Mouse (Mus musculus) embryonic facial prominence, embryonic 15.5 days (tissue): Measurements from ENCODE around the gene Srgap1. TPM values are rescaled to one million over a fixed set of nuclear protein-coding genes. Genes with fewer than 3 reads are reported as not detected.

Experiments used
- ATAC-seq: fragments of 200-750 bp; cut with Nextera tagmentation; 2 replicates; pipeline ENCODE4 v1.8.0; 2017; ENCODE audit warnings: low read depth, moderate TSS enrichment; ENCODE audit not compliant: insufficient number of reproducible peaks, low FRiP score, low TSS enrichment
- H3K27ac ChIP-seq: fragments of 300-500 bp; sonication (generic); replicated peaks from 2 replicates; pipeline ENCODE4 v1.5.1; 2015; ENCODE audit warnings: mild to moderate bottlenecking, inconsistent platforms
- H3K27me3 ChIP-seq: fragments of 300-500 bp; sonication (generic); 2 replicates; pipeline ENCODE4 v1.6.1; 2015; ENCODE audit warnings: inconsistent platforms
- H3K36me3 ChIP-seq: fragments of 300-500 bp; sonication (generic); 2 replicates; pipeline ENCODE4 v1.6.1; 2015; ENCODE audit warnings: mild to moderate bottlenecking, inconsistent platforms
- H3K4me1 ChIP-seq: fragments of 300-500 bp; sonication (generic); 2 replicates; pipeline ENCODE4 v1.6.1; 2015; ENCODE audit warnings: inconsistent platforms
- H3K4me2 ChIP-seq: fragments of 300-500 bp; sonication (generic); replicated peaks from 2 replicates; pipeline ENCODE4 v1.6.1; 2015; ENCODE audit warnings: mild to moderate bottlenecking, inconsistent platforms
- H3K4me3 ChIP-seq: fragments of 300-500 bp; sonication (generic); replicated peaks from 2 replicates; pipeline ENCODE4 v1.5.1; 2015; ENCODE audit warnings: mild to moderate bottlenecking, inconsistent platforms
- H3K9ac ChIP-seq: fragments of 300-500 bp; sonication (generic); 2 replicates; pipeline ENCODE4 v1.6.1; 2015; ENCODE audit warnings: inconsistent platforms
- H3K9me3 ChIP-seq: fragments of 300-500 bp; sonication (generic); replicated peaks from 2 replicates; pipeline ENCODE4 v1.6.1; 2016; ENCODE audit warnings: inconsistent platforms
- WGBS: fragments of 180-500 bp; shearing (Covaris S2); methylation state at CpG from one replicate; pipeline ENCODE4 v1.1.7; 2015; 5-methylcytosine and 5-hydroxymethylcytosine counted together
- polyA plus RNA-seq: library from polyadenylated mRNA; unstranded; fragments of >200 nt; fragmentation: Nextera tagmentation; extraction: Ambion mirVana; gene quantifications from 2 replicates; pipeline ENCODE4 v1.2.1, GENCODE M21; 2015

Srgap1 gene
- polyA plus RNA-seq = 11.3 and 13.1 TPM in 2 replicates

GRCm38 (mm10) chr10:122046904-122047726 is at the start of gene Srgap1:
Gene Srgap1, minus strand, starts transcription at chr10:122047315.
- Histone ChIP-seq H3K36me3 (no peaks in the 10 kb centered on the region), H3K4me1 (peaks cover 6% of the 10 kb centered on the region), H3K27me3 (no peaks in the 10 kb centered on the region), H3K4me3 (peak within 1 kb of the TSS; percentile 76), H3K9me3 (no peaks in the 10 kb centered on the region), H3K27ac (peak within 1 kb of the TSS; percentile 72), H3K9ac (peak within 1 kb of the TSS; percentile 59), H3K4me2 (peak within 1 kb of the TSS; percentile 83)
- peak; percentile 84 for ATAC-seq
- under 1% methylated on average over 67 of the region's 79 CpGs for WGBS

DNA sequence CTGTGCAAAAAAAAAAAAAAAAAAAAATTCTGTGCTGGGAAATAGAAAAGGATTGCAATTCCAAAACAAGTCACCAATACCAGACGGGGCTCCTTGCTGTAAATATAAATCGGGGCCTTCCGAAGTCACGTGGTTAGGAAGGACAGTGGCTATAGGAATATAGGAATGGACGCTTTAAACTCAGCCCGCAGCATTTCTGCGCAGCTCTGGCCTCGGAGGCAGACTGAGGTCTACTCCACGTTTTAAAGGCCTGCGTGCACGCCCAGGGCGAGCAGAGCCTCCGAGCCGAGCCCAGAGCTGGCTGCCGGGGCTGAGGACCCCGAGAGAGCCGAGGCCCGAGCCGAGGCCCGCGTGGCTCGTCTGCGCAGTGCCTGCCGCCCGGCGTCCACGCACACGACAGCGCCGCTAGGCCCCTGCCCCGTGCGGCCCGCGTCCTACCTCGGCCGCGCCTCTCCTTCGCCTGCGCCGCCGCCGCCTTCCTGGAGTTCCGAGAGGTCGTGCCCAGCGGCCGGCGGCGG is 49.4 kb upstream of the Srgap1 start:
- WGBS = 0% methylated on average over 46 of the region's 48 CpGs
- H3K4me1 ChIP-seq = peaks cover 9% of the 10 kb centered on the region

GRCm38 (mm10) chr10:122090472-122090871 is 43.4 kb upstream of the Srgap1 start:
- Histone ChIP-seq H3K36me3 (peaks cover 37% of the 10 kb centered on the region), H3K9ac (no peak overlapping the region), H3K4me2 (no peak overlapping the region), H3K4me3 (no peak overlapping the region), H3K4me1 (peaks cover 4% of the 10 kb centered on the region), H3K9me3 (peaks cover 15% of the 10 kb centered on the region), H3K27me3 (no peaks in the 10 kb centered on the region), H3K27ac (no peak overlapping the region)
- ATAC-seq = no peak
- WGBS = 87% methylated on average over 1 of the region's 1 CpGs

More for the DNA sequence above, 49.4 kb upstream of the Srgap1 start:
- no peaks in the 10 kb centered on the region for H3K27me3 ChIP-seq
- peak overlapping the region; percentile 95 for H3K27ac ChIP-seq
- 0 out of 2 replicates have a peak, but pooled peaks cover 3% of the 10 kb centered on the region for H3K36me3 ChIP-seq
- peak overlapping the region; percentile 72 for H3K4me2 ChIP-seq
- peak overlapping the region; percentile 84 for H3K4me3 ChIP-seq
- peak overlapping the region; percentile 83 for H3K9ac ChIP-seq
- peak; percentile 78 for ATAC-seq
- H3K9me3 ChIP-seq = no peaks in the 10 kb centered on the region

DNA sequence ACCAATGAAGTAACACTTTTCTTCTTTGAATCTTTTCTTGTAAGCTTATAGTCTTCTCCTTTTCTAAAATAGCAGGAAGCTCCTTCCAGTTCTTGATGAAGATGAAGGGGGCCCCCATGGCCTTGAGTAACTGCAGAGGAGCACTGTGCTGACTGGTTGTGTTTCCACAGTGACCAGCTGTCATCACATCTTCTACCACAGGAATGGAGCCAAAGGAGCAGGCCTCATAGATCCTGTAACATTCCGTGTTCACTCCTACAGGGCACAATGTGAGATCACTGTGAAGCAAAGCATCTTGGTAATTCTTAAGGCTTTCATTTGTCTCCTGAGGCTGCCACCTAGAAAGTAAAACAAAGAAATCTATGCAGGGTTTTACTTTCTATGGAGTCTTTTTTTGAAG is 34.2 kb upstream of the Srgap1 start:
- H3K9me3 ChIP-seq = no peaks in the 10 kb centered on the region
- no peak for ATAC-seq
- no peak overlapping the region for H3K4me3 ChIP-seq
- no peak overlapping the region for H3K4me2 ChIP-seq
- no peaks in the 10 kb centered on the region for H3K4me1 ChIP-seq
- H3K36me3 ChIP-seq = peaks cover 11% of the 10 kb centered on the region; the same call in 1 of the 2 replicates
- H3K9ac ChIP-seq = no peak overlapping the region
- no peaks in the 10 kb centered on the region for H3K27me3 ChIP-seq
- H3K27ac ChIP-seq = no peak overlapping the region
- WGBS = 95% methylated on average over 1 of the region's 1 CpGs

DNA sequence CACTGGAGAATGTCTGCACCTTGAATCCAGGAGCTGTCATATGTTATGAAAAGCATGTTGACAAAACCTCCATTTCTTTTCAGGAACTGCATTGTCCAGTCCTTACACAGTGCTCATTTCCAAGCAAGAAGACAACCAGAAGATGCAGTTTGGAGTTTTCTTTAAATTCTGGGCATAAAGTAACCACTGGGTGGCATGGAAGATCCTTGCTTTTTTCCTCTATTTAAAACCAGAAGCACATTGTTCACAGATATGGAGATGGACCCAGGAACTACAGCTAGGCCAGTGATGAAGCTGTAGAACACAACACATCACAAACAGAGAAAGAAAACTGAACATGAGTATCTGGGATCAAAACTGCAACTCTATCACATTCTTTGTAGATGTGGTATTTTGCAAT is 22.0 kb upstream of the Srgap1 start:
- no peaks in the 10 kb centered on the region for H3K4me1 ChIP-seq
- H3K4me2 ChIP-seq = no peak overlapping the region
- H3K9ac ChIP-seq = no peak overlapping the region
- no peak overlapping the region for H3K4me3 ChIP-seq
- H3K9me3 ChIP-seq = no peaks in the 10 kb centered on the region
- no peak overlapping the region for H3K27ac ChIP-seq
- H3K36me3 ChIP-seq = no peaks in the 10 kb centered on the region
- no peak for ATAC-seq
- no peaks in the 10 kb centered on the region for H3K27me3 ChIP-seq

DNA sequence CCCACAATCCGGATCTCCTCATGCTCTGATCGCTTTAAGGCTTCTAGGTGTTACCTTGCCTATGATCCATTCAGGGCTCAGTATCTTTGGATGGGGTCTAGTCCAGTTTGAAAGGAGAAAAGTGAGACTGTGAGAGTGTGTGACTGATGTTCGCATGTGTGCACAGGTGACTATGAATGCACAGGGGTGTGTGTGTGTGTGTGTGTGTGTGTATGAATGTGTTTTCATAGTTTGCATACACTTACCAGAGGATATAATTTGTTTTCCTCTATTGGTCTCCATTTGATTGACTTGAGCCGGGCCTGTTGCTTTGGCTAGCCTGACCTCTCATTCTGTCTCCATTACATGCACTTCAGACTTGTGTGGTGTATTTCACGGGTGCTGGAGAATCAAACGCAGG is 8.7 kb upstream of the Srgap1 start:
- 82% methylated on average over 6 of the region's 6 CpGs for WGBS
- no peak for ATAC-seq

GRCm38 (mm10) chr10:122054535-122054934 is 7.4 kb upstream of the Srgap1 start:
- Histone ChIP-seq H3K9ac (no peak overlapping the region), H3K4me1 (no peaks in the 10 kb centered on the region), H3K36me3 (no peaks in the 10 kb centered on the region), H3K4me2 (no peak overlapping the region), H3K27ac (no peak overlapping the region), H3K4me3 (no peak overlapping the region), H3K9me3 (no peaks in the 10 kb centered on the region), H3K27me3 (no peaks in the 10 kb centered on the region)
- ATAC-seq = no peak
- 13% methylated on average over 8 of the region's 8 CpGs for WGBS

More for the DNA sequence above, 8.7 kb upstream of the Srgap1 start:
- no peaks in the 10 kb centered on the region for H3K9me3 ChIP-seq
- no peak overlapping the region for H3K27ac ChIP-seq
- no peaks in the 10 kb centered on the region for H3K4me1 ChIP-seq
- H3K27me3 ChIP-seq = no peaks in the 10 kb centered on the region
- no peak overlapping the region for H3K9ac ChIP-seq
- H3K4me3 ChIP-seq = no peak overlapping the region
- no peaks in the 10 kb centered on the region for H3K36me3 ChIP-seq
- no peak overlapping the region for H3K4me2 ChIP-seq

DNA sequence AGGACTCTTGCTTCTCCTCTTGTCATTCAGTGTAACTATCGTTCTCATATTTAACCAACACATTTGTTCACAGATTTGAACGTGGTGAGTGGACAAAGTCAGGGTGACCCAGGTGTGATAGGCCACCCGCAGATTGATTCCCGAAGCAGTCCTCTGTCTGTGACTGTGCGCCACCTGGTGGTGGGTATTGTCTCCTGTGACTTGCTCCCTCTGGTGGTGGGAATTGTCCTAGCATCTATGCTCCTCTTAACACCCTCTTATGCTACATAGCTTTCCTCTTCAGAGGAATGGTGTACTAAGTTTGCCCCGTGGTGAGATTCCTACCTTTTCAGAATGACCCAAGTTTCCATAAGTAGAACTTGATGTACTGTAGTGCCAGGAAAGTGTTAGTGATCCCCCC is 4.7 kb upstream of the Srgap1 start:
- WGBS = 33% methylated on average over 6 of the region's 6 CpGs
- Histone ChIP-seq H3K9ac (no peak overlapping the region), H3K27me3 (no peaks in the 10 kb centered on the region), H3K36me3 (no peaks in the 10 kb centered on the region), H3K27ac (no peak overlapping the region), H3K9me3 (no peaks in the 10 kb centered on the region), H3K4me3 (no peak overlapping the region), H3K4me1 (0 out of 2 replicates have a peak, but pooled peaks cover 3% of the 10 kb centered on the region), H3K4me2 (no peak overlapping the region)
- no peak for ATAC-seq

DNA sequence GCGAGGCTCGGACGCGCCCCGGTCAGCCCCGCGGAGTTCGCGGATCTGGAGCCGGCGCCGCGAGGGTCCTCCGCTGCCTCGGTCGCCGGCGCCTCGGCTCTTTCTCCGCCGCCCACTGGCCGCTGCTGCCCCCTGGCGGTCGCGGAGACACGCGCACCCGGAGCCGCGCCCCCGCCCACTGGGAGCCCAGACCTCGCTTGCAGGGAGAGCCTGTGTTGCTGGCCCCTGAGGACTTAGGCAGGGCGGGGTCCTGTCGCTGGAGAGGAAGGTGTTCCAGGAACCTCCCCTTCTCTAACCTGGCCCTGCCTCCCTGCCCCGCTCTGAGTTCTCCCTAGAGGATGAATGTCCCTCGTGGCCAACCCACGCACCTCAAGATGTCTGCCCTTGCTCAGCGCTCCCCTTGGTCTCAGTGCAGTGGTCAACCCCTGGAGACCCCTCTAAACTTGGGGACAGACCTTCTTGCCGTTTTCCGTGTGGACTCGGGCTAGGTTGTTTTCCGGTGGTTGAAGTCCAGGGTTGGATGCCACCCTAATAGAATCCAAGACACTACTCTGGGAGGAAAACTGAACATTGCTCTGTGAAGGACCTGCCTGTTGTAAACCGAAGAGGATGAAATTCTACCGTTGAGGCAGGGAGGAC is 731 bp upstream of the Srgap1 start:
- Histone ChIP-seq H3K4me1 (peaks cover 6% of the 10 kb centered on the region), H3K36me3 (no peaks in the 10 kb centered on the region), H3K9me3 (no peaks in the 10 kb centered on the region), H3K27ac (peak overlapping the region; percentile 72), H3K4me2 (peak overlapping the region; percentile 83), H3K9ac (peak overlapping the region; percentile 59), H3K4me3 (peak overlapping the region; percentile 76), H3K27me3 (no peaks in the 10 kb centered on the region)
- 14% methylated on average over 37 of the region's 44 CpGs for WGBS
- ATAC-seq = peak; percentile 78

DNA sequence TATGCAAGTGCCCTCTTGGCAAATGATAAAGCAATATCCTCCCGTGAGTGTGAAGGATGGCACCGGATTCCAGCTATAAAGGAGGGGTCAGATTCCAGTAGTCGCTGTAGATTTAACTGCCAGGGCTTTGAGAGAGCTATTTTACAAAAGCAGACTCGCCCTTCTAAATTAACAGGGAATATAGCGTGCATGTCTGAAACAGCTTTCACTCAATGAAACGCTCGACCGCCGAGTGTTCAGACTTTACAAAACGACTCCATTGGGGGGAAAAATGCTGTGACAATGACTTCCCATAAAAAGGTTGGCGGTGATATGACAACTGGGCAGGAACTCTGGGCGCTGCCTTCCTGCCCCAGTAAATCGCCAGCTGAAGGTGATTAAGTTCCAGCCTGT is 608 bp downstream of the Srgap1 start:
- no peaks in the 10 kb centered on the region for H3K27me3 ChIP-seq
- peak overlapping the region; percentile 72 for H3K27ac ChIP-seq
- peak overlapping the region; percentile 83 for H3K4me2 ChIP-seq
- ATAC-seq = no peak
- under 1% methylated on average over 13 of the region's 13 CpGs for WGBS
- H3K4me1 ChIP-seq = peaks cover 6% of the 10 kb centered on the region
- H3K9me3 ChIP-seq = no peaks in the 10 kb centered on the region
- H3K4me3 ChIP-seq = peak overlapping the region; percentile 76
- H3K9ac ChIP-seq = peak overlapping the region; percentile 59
- no peaks in the 10 kb centered on the region for H3K36me3 ChIP-seq

GRCm38 (mm10) chr10:122045946-122046345 is 1.2 kb downstream of the Srgap1 start:
- 25% methylated on average over 9 of the region's 9 CpGs for whole genome bisulfite sequencing
- ATAC-seq = no peak

More at GRCm38 (mm10) chr10:122045946-122046345, 1.2 kb downstream of the Srgap1 start:
- Histone ChIP-seq H3K9ac (no peak overlapping the region), H3K9me3 (no peaks in the 10 kb centered on the region), H3K4me1 (peaks cover 6% of the 10 kb centered on the region), H3K36me3 (no peaks in the 10 kb centered on the region), H3K4me2 (peak overlapping the region; percentile 83), H3K4me3 (peak overlapping the region; percentile 76), H3K27ac (no peak overlapping the region), H3K27me3 (no peaks in the 10 kb centered on the region)
